Mouse (Mus musculus) cortical plate, adult 2 months (tissue): ENCODE results near the gene Cant1. TPM values are rescaled to one million over a fixed set of nuclear protein-coding genes. Genes with fewer than 3 reads are reported as not detected.
A peak's percentile ranks its signal among the peaks of the same experiment; 100 is the strongest.

Experiments used
- H3K27ac ChIP-seq: fragments of 200-500 bp; 2 replicates; pipeline ENCODE4 v1.5.1; 2012; ENCODE audit warnings: low read length, control low read depth, inconsistent platforms; ENCODE audit not compliant: insufficient read depth
- H3K4me1 ChIP-seq: fragments of 200-500 bp; 2 replicates; pipeline ENCODE4 v1.6.1; 2011; ENCODE audit warnings: low read length; ENCODE audit not compliant: control insufficient read depth, insufficient read depth
- H3K4me3 ChIP-seq: fragments of 200-500 bp; 2 replicates; pipeline ENCODE4 v1.5.1; 2011; ENCODE audit warnings: mild to moderate bottlenecking, low read length, control low read depth; ENCODE audit not compliant: insufficient read depth
- CTCF ChIP-seq: fragments of 200-500 bp; IDR thresholded peaks from 2 replicates; pipeline ENCODE4 v1.5.1; 2011; ENCODE audit warnings: mild to moderate bottlenecking, control low read depth, low read length; ENCODE audit not compliant: insufficient read depth; ENCODE audit errors: extremely low read depth
- POLR2A ChIP-seq: fragments of 200-500 bp; IDR thresholded peaks from 2 replicates; pipeline ENCODE4 v1.6.1; 2011; ENCODE audit warnings: mild to moderate bottlenecking, low read length, control low read depth; ENCODE audit not compliant: insufficient read depth; ENCODE audit errors: extremely low read depth
- polyA plus RNA-seq: library from polyadenylated mRNA; depleted of rRNA; stranded (reverse); fragments of >200 nt; gene quantifications from 2 replicates; pipeline ENCODE4 v1.2.3, GENCODE M21; 2012

Cant1 gene
- polyA plus RNA-seq, 1 experiment, result 39.0 TPM

- TF ChIP-seq CTCF (no peak), POLR2A (no peak)
- H3K27ac ChIP-seq, result no peak overlapping the region
- no peaks in the 10 kb centered on the region for H3K4me1 ChIP-seq
- no peak overlapping the region for H3K4me3 ChIP-seq
Measured at GRCm38 (mm10) chr11:118411271-118411670, 7.6 kb downstream of the Cant1 start.

DNA sequence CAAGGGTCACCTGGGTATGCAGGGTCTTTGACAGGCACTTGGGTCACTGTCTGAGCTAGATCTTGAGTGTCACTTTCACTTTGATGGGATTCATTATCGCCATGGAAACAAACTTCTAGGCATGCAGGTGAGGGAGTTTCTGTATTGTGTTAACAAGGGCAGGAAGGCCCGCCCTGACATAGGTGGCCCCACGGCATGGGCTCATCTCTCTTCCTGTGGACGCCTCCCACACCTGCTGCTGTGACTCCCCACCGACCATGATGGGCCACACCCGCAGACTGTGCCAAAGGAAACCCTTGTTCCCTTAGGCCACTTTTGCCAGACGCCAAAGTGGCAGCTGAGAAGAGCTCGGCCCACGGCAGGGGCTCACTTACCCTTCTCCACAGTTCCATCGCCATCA lies 8.4 kb downstream of the Cant1 start:
- H3K27ac ChIP-seq, result no peak overlapping the region
- H3K4me1 ChIP-seq, result no peaks in the 10 kb centered on the region
- no peak for TF ChIP-seq POLR2A
- no peak overlapping the region for H3K4me3 ChIP-seq

DNA sequence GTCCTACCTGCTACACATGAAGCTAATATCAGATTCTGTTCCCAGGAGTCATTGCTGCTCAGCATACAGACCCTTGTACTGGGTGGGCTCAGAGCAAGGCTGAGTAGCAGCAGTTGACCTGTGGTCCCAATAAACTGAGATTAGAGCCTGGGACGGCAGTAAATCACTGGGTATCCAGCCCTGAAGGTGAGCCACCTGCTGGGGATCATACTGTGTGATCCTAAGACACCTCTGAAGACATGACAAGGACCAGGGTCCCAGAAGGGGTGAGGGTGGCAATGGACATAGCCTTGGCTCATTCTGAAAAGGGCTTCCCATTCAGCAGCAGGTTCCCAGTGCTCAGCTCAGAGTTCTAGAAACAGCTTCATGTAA lies 8.8 kb downstream of the Cant1 start:
- Histone ChIP-seq H3K4me3 (no peak overlapping the region), H3K4me1 (no peaks in the 10 kb centered on the region), H3K27ac (no peak overlapping the region)
- no peak for TF ChIP-seq CTCF
- TF ChIP-seq POLR2A, result no peak

DNA sequence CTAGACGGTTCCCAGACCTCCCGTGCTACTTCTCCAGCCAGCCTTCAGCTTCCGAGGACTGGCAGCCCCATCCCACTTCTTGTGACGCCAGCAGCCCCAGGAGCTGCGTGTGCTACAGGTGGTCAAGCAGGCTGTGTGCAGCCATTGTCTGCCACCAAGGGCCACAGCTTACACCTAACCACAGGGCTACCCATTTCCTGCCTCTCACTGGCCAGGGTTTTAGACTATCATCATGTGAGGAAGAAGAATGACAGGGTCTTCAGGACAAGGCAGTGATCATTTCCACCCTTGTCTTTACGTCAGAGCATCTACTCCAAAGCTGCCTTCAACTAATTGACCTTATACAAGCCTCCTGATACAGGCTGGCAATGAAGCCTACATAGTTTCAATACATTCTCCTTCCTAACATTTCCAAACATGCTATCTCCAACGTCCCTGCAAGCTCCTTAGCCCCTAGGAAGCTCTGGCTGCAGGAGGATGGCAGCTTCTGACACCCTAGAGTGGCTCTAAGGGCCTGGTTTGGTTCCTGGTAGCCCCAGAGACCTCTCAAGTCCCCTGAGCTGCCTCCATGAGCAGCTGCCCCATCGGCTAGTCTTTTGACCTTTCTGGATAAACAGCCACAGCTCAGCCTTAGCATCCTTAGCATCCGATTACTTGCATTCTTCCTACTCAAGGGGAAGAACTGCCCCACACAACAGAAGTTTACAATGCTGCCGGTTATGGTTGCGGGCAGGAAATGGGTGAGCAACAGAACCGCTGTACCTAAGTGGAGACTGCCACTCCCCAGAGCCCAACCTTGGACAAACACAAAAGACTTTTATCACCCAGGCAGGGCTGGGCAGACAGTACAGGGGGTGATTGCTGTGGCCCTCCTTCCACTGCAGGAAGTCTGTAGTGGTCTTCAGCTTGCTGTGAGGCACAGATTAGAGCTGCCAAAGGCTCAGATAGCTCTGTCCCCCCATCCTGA lies 9.5 kb downstream of the Cant1 start:
- H3K27ac ChIP-seq, result no peak overlapping the region
- TF ChIP-seq POLR2A, result no peak
- TF ChIP-seq CTCF, result no peak
- no peak overlapping the region for H3K4me3 ChIP-seq
- no peaks in the 10 kb centered on the region for H3K4me1 ChIP-seq

- H3K27ac ChIP-seq, result no peak overlapping the region
- no peak for TF ChIP-seq POLR2A
- no peak for TF ChIP-seq CTCF
- H3K4me3 ChIP-seq, result no peak overlapping the region
- no peaks in the 10 kb centered on the region for H3K4me1 ChIP-seq
Measured at GRCm38 (mm10) chr11:118408051-118408740, 10.7 kb downstream of the Cant1 start.

DNA sequence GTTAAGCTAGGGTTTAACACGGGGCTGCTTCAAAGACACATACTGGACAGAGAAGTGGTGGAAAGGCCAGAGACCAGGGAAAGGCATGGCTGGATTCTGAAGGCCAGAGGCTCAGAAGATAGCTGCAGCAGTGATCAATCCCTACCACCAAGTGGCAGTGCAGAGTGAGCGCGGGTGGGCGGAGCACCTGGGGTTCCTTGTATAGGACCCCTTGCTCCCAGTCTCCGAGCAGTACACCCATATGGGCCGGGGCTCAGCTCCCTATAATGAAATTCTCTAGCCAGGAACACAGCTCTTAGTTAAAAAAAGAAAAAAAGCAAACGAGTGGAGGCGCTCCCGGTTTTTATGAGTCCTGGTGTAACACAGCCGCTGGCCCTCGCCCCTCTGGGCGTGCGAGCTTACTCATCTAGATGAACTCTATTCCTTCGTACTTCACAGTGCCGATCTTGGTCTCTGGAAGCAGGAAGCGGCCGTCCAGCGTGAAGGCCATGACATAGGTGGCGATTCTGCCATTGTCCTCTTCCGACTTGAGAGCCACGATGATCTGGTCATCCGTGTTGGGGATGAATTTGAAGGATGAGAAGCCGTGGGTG lies 11.5 kb downstream of the Cant1 start:
- Histone ChIP-seq H3K27ac (no peak overlapping the region), H3K4me3 (no peak overlapping the region), H3K4me1 (no peaks in the 10 kb centered on the region)
- TF ChIP-seq CTCF (0 out of 2 replicates have a peak, but pooled peaks have one; percentile 21), POLR2A (no peak)

DNA sequence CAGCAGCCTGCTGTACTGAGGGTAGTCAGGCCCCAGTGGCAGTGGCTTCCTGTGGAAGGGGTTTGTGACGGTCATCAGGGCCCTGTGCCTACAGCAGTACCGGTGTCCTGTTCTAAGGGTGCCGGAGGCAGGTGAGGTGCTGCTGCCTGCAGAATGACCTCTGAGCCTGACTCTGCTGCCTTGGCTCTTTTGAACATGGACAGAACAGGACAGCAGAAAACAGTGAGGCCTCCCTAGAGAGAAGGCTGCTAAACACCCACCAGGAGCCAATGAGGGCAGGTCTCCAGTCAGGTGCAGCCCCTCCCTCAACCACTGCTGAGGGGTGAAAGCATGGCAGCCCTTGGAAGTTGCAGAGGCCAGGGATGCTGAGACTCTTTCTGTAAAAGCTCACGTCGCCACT lies 12.4 kb downstream of the Cant1 start:
- TF ChIP-seq CTCF, result no peak
- TF ChIP-seq POLR2A, result no peak
- no peak overlapping the region for H3K27ac ChIP-seq
- no peaks in the 10 kb centered on the region for H3K4me1 ChIP-seq
- no peak overlapping the region for H3K4me3 ChIP-seq

GRCm38 (mm10) chr11:118405311-118405710 lies 13.6 kb downstream of the Cant1 start:
- TF ChIP-seq CTCF, result no peak
- no peak overlapping the region for H3K4me3 ChIP-seq

DNA sequence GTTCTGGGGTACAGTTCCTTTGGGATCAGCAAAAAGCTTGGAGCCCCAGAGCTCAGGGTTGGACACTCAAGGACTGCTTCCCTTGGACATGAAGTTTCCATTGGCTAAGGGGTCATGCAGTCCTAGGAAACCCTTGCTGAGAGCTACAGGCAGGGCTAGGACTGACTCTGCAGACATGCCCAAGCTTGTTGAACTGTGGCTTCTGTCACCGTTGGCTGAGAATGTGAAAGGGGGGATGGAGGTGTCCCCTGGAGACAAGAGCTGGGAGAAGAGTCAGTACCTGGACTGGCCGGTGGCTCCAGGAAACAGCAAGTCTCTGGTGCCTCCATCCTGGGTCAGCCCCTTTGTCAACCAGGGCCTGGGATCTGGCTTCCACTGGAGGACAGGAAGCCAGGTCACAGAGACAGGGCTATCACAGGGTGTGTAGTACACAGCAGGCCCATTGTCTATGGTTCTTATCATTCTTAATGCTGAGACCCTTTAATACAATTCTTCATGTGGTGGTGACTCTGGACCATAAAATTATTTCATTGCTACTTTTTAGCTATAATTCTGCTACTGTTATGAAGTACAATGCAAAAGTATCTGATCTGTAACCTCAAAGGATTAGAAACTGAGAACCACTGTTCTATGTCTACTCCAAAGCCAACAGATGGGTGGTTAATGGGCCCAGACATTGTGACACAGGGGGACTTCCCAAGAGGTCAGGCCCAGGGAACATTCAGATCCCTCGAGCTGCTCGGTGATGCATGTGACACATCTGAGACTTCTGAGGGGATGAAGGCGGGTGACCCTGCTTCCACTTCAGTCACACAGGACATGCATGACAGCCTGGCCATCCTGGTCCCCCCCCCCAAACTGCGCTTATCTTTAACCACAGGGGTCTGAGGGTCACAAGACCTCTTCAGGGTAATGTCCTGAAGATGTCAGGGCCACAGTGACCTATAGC lies 14.7 kb downstream of the Cant1 start:
- TF ChIP-seq CTCF, result no peak
- TF ChIP-seq POLR2A, result no peak
- H3K27ac ChIP-seq, result no peak overlapping the region
- no peak overlapping the region for H3K4me3 ChIP-seq

More at GRCm38 (mm10) chr11:118405311-118405710, 13.6 kb downstream of the Cant1 start:
- Histone ChIP-seq H3K27ac (no peak overlapping the region), H3K4me1 (peaks cover 2% of the 10 kb centered on the region; the same call in 1 of the 2 replicates)

More for the DNA sequence above, 14.7 kb downstream of the Cant1 start:
- peaks cover 2% of the 10 kb centered on the region; the same call in 1 of the 2 replicates for H3K4me1 ChIP-seq
